Mouse (Mus musculus): ENCODE measurements around the gene Rtn3. TPM values are rescaled to one million over a fixed set of nuclear protein-coding genes. Genes with fewer than 3 reads are reported as not detected.
"Not testable (repeated sequence)": the region's sequence is repeated elsewhere in the genome, so short reads cannot be mapped to it uniquely, and the experiment has no call there.

Gene Rtn3
- total RNA-seq, 4 experiments from 2014 or later, result 117 to 159 (median 137) TPM

- peak; percentile 59 for DNase-seq
These were observed 61.2 kb downstream of the Rtn3 start for GRCm38 (mm10) chr19:7421602-7422591.

GRCm38 (mm10) chr19:7420841-7421601 is 62.1 kb downstream of the Rtn3 start:
- DNase-seq, result no peak

GRCm38 (mm10) chr19:7420108-7420507 is 63.0 kb downstream of the Rtn3 start:
- DNase-seq, result no peak

- DNase-seq, result no peak
These were observed 63.9 kb downstream of the Rtn3 start for GRCm38 (mm10) chr19:7419134-7419533.

GRCm38 (mm10) chr19:7417911-7418849 is 64.9 kb downstream of the Rtn3 start:
- peak; percentile 54 for DNase-seq

- DNase-seq, result peak; percentile 55
These were observed 66.0 kb downstream of the Rtn3 start, which contains the start of gene 2700081O15Rik for GRCm38 (mm10) chr19:7416834-7417735. Gene 2700081O15Rik, plus strand, starts transcription at chr19:7417625.

GRCm38 (mm10) chr19:7415916-7416833 is 66.9 kb downstream of the Rtn3 start:
- DNase-seq, result no peak

- no peak for DNase-seq
These were observed 70.7 kb downstream of the Rtn3 start for GRCm38 (mm10) chr19:7412361-7412760.

GRCm38 (mm10) chr19:7404623-7405229 is 78.4 kb downstream of the Rtn3 start:
- no peak for DNase-seq

GRCm38 (mm10) chr19:7400635-7401034 is 82.4 kb downstream of the Rtn3 start:
- DNase-seq, result no peak

- DNase-seq, result not testable (repeated sequence)
These were observed 84.2 kb downstream of the Rtn3 start for GRCm38 (mm10) chr19:7398898-7399297.

- not testable (repeated sequence) for DNase-seq
These were observed 85.9 kb downstream of the Rtn3 start for GRCm38 (mm10) chr19:7396867-7397826.

GRCm38 (mm10) chr19:7388488-7388887 is 94.6 kb downstream of the Rtn3 start:
- DNase-seq, result no peak

- no peak for DNase-seq
These were observed 97.0 kb downstream of the Rtn3 start for GRCm38 (mm10) chr19:7386042-7386441.

GRCm38 (mm10) chr19:7382903-7383865 is 99.9 kb downstream of the Rtn3 start, which contains the start of gene Spindoc:
Gene Spindoc, minus strand, starts transcription at chr19:7382994.
- peak; percentile 96 for DNase-seq

- DNase-seq, result peak; percentile 50
These were observed 100.7 kb downstream of the Rtn3 start for GRCm38 (mm10) chr19:7382248-7382902.
